Mouse (Mus musculus) embryonic facial prominence, embryonic 15.5 days (tissue): ENCODE data around the gene Trim61. TPM values are rescaled to one million over a fixed set of nuclear protein-coding genes. Genes with fewer than 3 reads are reported as not detected.

ENCODE experiments used
- ATAC-seq: fragments of 200-750 bp; cut with Nextera tagmentation; 2 replicates; pipeline ENCODE4 v1.8.0; 2017; ENCODE audit warnings: low read depth, moderate TSS enrichment; ENCODE audit not compliant: insufficient number of reproducible peaks, low FRiP score, low TSS enrichment
- H3K27ac ChIP-seq: fragments of 300-500 bp; sonication (generic); replicated peaks from 2 replicates; pipeline ENCODE4 v1.5.1; 2015; ENCODE audit warnings: mild to moderate bottlenecking, inconsistent platforms
- H3K27me3 ChIP-seq: fragments of 300-500 bp; sonication (generic); 2 replicates; pipeline ENCODE4 v1.6.1; 2015; ENCODE audit warnings: inconsistent platforms
- H3K36me3 ChIP-seq: fragments of 300-500 bp; sonication (generic); 2 replicates; pipeline ENCODE4 v1.6.1; 2015; ENCODE audit warnings: mild to moderate bottlenecking, inconsistent platforms
- H3K4me1 ChIP-seq: fragments of 300-500 bp; sonication (generic); 2 replicates; pipeline ENCODE4 v1.6.1; 2015; ENCODE audit warnings: inconsistent platforms
- H3K4me2 ChIP-seq: fragments of 300-500 bp; sonication (generic); replicated peaks from 2 replicates; pipeline ENCODE4 v1.6.1; 2015; ENCODE audit warnings: mild to moderate bottlenecking, inconsistent platforms
- H3K4me3 ChIP-seq: fragments of 300-500 bp; sonication (generic); replicated peaks from 2 replicates; pipeline ENCODE4 v1.5.1; 2015; ENCODE audit warnings: mild to moderate bottlenecking, inconsistent platforms
- H3K9ac ChIP-seq: fragments of 300-500 bp; sonication (generic); 2 replicates; pipeline ENCODE4 v1.6.1; 2015; ENCODE audit warnings: inconsistent platforms
- H3K9me3 ChIP-seq: fragments of 300-500 bp; sonication (generic); replicated peaks from 2 replicates; pipeline ENCODE4 v1.6.1; 2016; ENCODE audit warnings: inconsistent platforms
- WGBS: fragments of 180-500 bp; shearing (Covaris S2); methylation state at CpG from one replicate; pipeline ENCODE4 v1.1.7; 2015; 5-methylcytosine and 5-hydroxymethylcytosine counted together
- polyA plus RNA-seq: library from polyadenylated mRNA; unstranded; fragments of >200 nt; fragmentation: Nextera tagmentation; extraction: Ambion mirVana; gene quantifications from 2 replicates; pipeline ENCODE4 v1.2.1, GENCODE M21; 2015

Gene Trim61
- polyA plus RNA-seq, result 0.15 and 0.54 TPM in 2 replicates

DNA sequence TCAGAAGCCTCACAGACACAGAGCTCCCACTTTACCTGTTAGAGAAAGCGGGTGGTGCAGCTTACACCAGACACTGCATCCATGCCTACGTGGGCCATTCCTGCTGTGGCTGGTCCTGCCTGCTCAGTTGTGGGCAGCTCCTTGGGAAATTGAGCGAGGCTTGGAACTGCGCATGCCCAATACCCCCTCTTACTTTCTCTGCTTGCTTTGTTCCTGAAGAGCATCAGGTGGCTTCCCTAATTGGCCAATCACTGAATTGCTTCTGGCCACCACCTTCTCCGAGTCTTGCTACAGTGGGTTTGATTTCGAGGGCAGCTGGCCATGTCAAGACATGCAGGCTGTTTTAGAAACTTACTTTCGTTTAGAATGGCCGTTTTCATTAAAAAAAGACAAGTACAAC is at the start of gene Trim61, which contains the start of gene Trim60:
Trim61 (minus strand) TSS at position 101 of the 400 bp plus-strand sequence.
Trim60 (minus strand) TSS at position 162 of the 400 bp plus-strand sequence.
- 81% methylated on average over 8 of the region's 8 CpGs for WGBS
- no peak within 1 kb of the TSS for H3K4me3 ChIP-seq
- H3K36me3 ChIP-seq, result no peaks in the 10 kb centered on the region
- no peaks in the 10 kb centered on the region for H3K9me3 ChIP-seq
- no peak within 1 kb of the TSS for H3K9ac ChIP-seq
- no peaks in the 10 kb centered on the region for H3K27me3 ChIP-seq
- ATAC-seq, result no peak
- no peak within 1 kb of the TSS for H3K27ac ChIP-seq
- no peaks in the 10 kb centered on the region for H3K4me1 ChIP-seq
- H3K4me2 ChIP-seq, result no peak within 1 kb of the TSS

DNA sequence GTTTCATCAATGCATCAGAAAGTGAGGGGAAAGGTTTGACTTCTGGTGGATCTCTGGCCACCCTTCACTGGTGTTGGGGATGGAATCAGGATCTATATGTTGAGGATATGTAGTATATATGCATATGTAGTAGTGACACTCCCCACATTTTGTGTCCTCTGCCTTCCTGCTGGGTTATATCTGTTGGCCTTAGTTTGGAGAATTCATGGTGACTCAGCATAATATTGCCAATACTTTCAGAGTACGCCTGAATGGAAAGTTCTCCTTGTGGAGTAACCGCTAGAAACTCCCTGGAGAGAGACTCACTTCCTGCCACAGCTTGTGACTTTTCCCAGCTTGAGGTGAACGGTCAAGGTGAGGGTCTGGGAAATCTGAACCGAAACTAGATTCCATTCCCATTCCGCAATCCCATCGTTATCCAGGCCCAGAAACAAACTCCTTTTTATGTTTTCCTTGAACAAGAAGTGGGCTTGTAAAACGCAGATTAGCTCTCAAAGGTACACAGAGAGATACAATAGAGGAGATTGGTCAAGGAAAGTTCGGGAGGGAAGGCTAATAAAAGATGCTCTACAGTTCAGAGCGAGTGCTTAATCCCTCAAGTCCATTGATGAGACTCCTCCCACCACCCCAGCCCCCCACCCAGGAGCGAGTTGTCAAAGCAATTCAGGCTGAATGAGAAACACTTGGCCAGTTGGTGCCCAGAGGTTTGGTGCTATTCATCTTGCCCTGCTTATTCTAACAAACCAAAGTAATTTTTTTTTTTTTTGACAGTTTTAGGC is 49.6 kb upstream of the Trim61 start:
- H3K27me3 ChIP-seq, result no peaks in the 10 kb centered on the region
- no peak overlapping the region for H3K9ac ChIP-seq
- H3K9me3 ChIP-seq, result no peaks in the 10 kb centered on the region
- ATAC-seq, result no peak
- no peak overlapping the region for H3K4me3 ChIP-seq
- no peaks in the 10 kb centered on the region for H3K4me1 ChIP-seq
- no peak overlapping the region for H3K27ac ChIP-seq
- WGBS, result 48% methylated on average over 10 of the region's 10 CpGs
- H3K36me3 ChIP-seq, result no peaks in the 10 kb centered on the region
- H3K4me2 ChIP-seq, result no peak overlapping the region

DNA sequence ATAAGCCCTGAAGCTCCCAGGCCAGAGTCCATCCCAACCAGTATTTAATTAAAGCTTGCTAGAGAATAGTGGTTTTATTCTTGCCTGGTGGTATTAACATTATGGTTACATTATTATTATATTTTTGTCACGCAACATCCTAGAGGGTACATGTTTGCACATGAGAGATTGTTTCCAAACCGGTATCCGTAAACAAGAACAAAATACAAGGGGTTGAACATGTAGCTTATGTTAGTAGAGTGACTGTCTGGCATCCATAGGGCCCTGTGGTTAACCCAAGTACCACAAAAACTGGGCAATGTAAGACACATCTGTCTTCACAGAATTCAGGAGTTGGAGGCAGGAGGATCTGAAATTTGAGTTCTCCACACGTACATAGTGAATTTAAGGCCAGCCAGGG is 48.7 kb upstream of the Trim61 start:
- 75% methylated on average over 4 of the region's 4 CpGs for WGBS

DNA sequence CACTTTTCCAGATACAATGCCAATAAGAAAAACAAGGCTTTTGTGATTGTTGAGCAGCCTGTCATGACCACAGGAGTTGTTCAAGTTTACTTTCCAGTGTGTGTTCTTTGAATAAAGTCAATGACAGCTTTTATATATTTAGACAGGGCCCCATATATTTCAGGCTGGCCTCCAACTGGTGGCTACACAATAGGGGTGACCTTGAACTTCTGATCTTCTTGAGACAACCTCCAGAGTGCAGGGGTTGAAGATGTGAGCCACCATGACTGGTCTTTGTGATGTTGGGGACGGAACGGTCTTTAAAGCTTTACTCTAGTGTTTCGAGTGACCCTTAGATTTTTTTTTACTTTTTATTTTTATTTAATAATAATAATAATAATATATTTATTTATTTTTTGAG is 47.3 kb upstream of the Trim61 start:
- H3K4me3 ChIP-seq, result no peak overlapping the region
- H3K4me2 ChIP-seq, result no peak overlapping the region
- H3K27me3 ChIP-seq, result no peaks in the 10 kb centered on the region
- 95% methylated on average over 3 of the region's 3 CpGs for WGBS
- no peaks in the 10 kb centered on the region for H3K4me1 ChIP-seq
- no peaks in the 10 kb centered on the region for H3K36me3 ChIP-seq
- no peak for ATAC-seq
- H3K27ac ChIP-seq, result no peak overlapping the region
- no peaks in the 10 kb centered on the region for H3K9me3 ChIP-seq
- no peak overlapping the region for H3K9ac ChIP-seq

More for the DNA sequence above, 48.7 kb upstream of the Trim61 start:
- no peak overlapping the region for H3K27ac ChIP-seq
- ATAC-seq, result no peak
- no peaks in the 10 kb centered on the region for H3K9me3 ChIP-seq
- no peaks in the 10 kb centered on the region for H3K36me3 ChIP-seq
- H3K4me3 ChIP-seq, result no peak overlapping the region
- no peaks in the 10 kb centered on the region for H3K4me1 ChIP-seq
- H3K9ac ChIP-seq, result no peak overlapping the region
- H3K27me3 ChIP-seq, result no peaks in the 10 kb centered on the region
- no peak overlapping the region for H3K4me2 ChIP-seq

DNA sequence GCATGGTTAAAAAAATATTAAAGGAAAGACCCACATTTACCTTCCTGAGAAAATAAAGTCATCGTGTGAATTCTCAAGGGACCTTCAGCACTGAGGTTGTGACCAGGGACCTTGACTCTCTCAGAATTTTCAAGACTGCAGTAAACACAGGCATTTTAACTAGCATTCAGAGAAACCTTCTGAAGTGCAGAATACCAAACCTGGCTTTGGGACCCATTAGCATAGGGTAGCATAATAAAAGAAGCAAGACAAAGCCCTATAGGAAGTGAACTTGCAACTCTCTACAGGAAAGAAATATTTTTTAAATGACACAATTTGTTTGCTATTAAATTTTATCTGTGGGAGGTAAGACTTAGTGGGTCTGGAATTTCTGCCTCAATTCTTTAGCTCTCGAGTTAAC is 45.7 kb upstream of the Trim61 start:
- H3K36me3 ChIP-seq, result no peaks in the 10 kb centered on the region
- H3K27me3 ChIP-seq, result no peaks in the 10 kb centered on the region
- H3K4me3 ChIP-seq, result no peak overlapping the region
- no peaks in the 10 kb centered on the region for H3K4me1 ChIP-seq
- H3K9ac ChIP-seq, result no peak overlapping the region
- WGBS, result 46% methylated on average over 2 of the region's 2 CpGs
- no peak overlapping the region for H3K27ac ChIP-seq
- ATAC-seq, result no peak
- no peak overlapping the region for H3K4me2 ChIP-seq
- no peaks in the 10 kb centered on the region for H3K9me3 ChIP-seq

DNA sequence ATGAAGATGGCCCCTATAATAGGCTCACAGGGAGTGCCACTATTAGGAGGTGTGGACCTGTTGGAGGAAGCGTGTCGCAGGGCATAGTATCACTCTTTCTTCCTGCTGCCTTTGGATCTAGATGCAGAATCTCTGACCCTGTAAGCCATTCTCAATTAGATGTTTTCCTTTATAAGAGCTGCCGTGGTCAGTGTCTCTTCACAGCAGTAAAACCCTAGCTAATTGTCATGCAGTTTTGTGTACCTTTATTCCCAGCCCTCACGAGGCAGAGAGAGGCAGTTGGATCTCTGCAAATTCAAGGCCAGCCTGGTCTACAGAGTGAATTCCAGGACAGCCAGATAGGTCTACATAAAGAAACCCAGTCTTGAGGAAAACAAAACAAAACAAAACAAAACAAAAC is 43.9 kb upstream of the Trim61 start:
- no peaks in the 10 kb centered on the region for H3K27me3 ChIP-seq
- no peak overlapping the region for H3K4me3 ChIP-seq
- H3K4me2 ChIP-seq, result no peak overlapping the region
- H3K9me3 ChIP-seq, result no peaks in the 10 kb centered on the region
- no peak for ATAC-seq
- H3K27ac ChIP-seq, result no peak overlapping the region
- no peaks in the 10 kb centered on the region for H3K36me3 ChIP-seq
- no peaks in the 10 kb centered on the region for H3K4me1 ChIP-seq
- H3K9ac ChIP-seq, result no peak overlapping the region
- 79% methylated on average over 4 of the region's 4 CpGs for WGBS

DNA sequence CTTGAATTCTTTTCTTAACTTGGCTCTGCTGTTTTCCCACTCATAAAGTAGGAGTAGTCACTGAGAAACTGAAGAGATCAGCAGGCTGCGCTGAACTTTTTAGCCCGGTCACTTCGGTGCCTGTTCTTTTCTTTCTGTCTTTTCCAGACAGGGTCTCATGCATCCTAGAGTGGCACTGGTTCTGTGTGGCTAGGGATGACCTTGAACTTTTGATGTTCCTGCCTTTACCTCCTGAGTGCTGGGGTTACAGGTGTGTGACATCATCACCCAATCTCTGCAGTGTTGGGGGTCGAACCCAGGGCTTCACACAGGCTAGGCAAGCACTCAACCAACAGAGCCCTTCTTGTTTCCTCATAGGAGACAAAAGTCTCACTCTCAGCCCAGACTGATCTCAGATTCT is 38.4 kb upstream of the Trim61 start:
- no peak for ATAC-seq
- no peak overlapping the region for H3K27ac ChIP-seq
- WGBS, result 92% methylated on average over 4 of the region's 4 CpGs

DNA sequence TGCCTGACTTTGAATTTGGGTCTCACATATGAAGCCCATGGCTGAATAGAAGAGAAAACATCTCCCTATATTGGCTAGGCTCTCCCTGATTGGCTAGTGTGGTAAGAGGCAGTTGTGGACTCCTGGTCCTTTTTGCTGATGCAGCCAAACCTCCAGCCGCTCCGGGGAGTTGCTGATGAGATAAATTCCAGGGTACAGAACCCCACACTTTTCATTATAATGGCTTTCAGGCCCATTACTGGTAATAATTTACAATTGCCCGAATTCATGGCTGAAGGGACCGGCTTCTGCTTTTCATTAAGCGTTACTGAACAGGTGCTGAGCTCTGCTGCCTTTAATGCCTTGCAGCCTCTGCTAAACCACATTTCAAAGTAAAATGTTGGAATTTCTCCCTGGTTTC is 35.6 kb upstream of the Trim61 start:
- H3K4me1 ChIP-seq, result no peaks in the 10 kb centered on the region; the same call in 1 of the 2 replicates
- no peak overlapping the region for H3K4me2 ChIP-seq
- no peaks in the 10 kb centered on the region for H3K36me3 ChIP-seq
- H3K4me3 ChIP-seq, result no peak overlapping the region
- ATAC-seq, result no peak
- no peaks in the 10 kb centered on the region for H3K27me3 ChIP-seq
- no peak overlapping the region for H3K27ac ChIP-seq
- H3K9ac ChIP-seq, result no peak overlapping the region
- 30% methylated on average over 5 of the region's 5 CpGs for WGBS
- H3K9me3 ChIP-seq, result no peaks in the 10 kb centered on the region

More for the DNA sequence above, 38.4 kb upstream of the Trim61 start:
- Histone ChIP-seq H3K4me1 (no peaks in the 10 kb centered on the region; the same call in 1 of the 2 replicates), H3K4me2 (no peak overlapping the region), H3K4me3 (no peak overlapping the region), H3K36me3 (no peaks in the 10 kb centered on the region), H3K27me3 (no peaks in the 10 kb centered on the region), H3K9me3 (no peaks in the 10 kb centered on the region), H3K9ac (no peak overlapping the region)

DNA sequence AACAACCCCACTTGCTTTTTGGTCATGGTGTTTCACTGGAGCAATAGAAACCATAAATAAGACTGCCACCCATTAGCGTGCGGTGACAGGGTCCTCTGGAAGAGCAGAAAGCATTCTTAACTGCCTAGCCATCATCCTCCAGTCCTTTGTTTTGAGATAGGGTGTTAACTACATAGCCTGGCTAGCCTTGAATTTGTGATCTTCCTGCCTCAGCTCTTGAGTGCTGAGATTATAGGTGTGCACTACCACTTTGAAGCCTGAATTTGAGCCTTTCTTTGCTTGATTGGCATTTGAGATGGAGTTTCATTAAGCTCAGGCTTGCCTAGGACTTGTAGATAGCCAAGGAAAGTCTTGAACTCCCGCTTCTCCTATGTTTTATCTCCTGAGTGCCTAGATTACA is 35.2 kb upstream of the Trim61 start:
- Histone ChIP-seq H3K4me2 (no peak overlapping the region), H3K27ac (no peak overlapping the region), H3K9me3 (no peaks in the 10 kb centered on the region), H3K36me3 (no peaks in the 10 kb centered on the region), H3K4me3 (no peak overlapping the region), H3K4me1 (no peaks in the 10 kb centered on the region; the same call in 1 of the 2 replicates), H3K27me3 (no peaks in the 10 kb centered on the region), H3K9ac (no peak overlapping the region)
- 78% methylated on average over 3 of the region's 3 CpGs for WGBS
- ATAC-seq, result no peak

DNA sequence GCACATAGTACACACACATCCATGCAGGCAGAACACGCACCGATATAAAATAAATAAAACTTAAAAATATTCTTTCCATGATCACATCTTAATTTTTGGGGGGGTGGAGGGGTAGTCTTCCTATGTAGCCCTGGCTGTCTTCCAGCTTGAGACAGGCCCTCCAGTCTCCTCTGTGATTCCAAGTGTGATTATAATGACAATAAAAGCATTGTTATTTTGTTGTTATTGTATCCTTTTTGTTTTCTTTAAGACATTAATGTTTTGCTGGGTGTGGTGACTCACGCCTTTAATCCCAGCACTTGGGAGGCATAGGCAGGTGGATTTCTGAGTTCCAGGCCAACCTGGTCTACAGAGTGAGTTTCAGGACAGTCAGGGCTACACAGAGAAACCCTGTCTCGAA is 29.5 kb upstream of the Trim61 start:
- 79% methylated on average over 4 of the region's 4 CpGs for WGBS
- Histone ChIP-seq H3K9ac (no peak overlapping the region), H3K4me1 (no peaks in the 10 kb centered on the region), H3K4me2 (no peak overlapping the region), H3K27ac (no peak overlapping the region), H3K9me3 (no peaks in the 10 kb centered on the region), H3K4me3 (no peak overlapping the region), H3K27me3 (no peaks in the 10 kb centered on the region), H3K36me3 (no peaks in the 10 kb centered on the region)
- ATAC-seq, result no peak

DNA sequence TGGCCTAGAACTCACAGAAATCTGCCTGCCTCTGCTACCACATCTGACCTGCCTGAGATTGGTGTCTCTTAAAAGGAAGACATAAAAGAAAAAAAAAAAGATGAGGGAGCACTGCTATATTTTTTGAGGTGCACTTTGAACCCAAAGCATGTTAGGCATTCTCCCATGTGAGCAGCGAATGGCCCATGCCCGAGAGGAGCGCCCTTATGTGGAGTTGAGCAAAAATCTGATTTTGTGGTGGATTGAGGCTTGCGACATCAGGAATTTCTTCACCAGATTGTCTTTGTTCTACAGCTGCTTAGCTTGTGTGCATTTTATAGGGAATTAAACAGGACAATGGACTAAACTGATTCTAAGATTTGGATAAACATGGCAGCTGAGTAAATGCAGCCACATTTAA is 28.9 kb upstream of the Trim61 start:
- no peak overlapping the region for H3K4me2 ChIP-seq
- H3K36me3 ChIP-seq, result no peaks in the 10 kb centered on the region
- H3K27me3 ChIP-seq, result no peaks in the 10 kb centered on the region
- ATAC-seq, result no peak
- H3K4me3 ChIP-seq, result no peak overlapping the region
- H3K9ac ChIP-seq, result no peak overlapping the region
- H3K9me3 ChIP-seq, result no peaks in the 10 kb centered on the region
- WGBS, result 86% methylated on average over 4 of the region's 4 CpGs
- no peak overlapping the region for H3K27ac ChIP-seq
- H3K4me1 ChIP-seq, result no peaks in the 10 kb centered on the region

DNA sequence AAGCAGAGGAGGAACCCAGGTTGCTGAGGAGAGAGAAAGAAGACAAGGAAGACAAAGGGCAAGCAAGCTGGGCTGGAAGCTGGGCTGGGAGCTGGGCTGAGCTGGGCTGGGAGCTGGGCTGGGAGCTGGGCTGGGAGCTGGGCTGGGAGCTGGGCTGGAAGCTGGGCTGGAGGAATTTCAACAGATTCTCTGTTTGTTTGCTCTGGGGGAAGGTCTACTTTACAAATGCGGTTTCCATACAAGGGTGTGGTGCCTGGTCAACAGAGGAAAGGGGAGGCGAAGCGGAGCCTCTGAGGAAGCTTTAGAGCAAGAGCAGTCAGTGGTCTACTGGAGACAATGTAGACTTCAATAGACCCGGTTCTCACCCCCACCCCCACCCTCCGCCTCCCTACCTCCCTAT is 28.2 kb upstream of the Trim61 start:
- Histone ChIP-seq H3K4me3 (no peak overlapping the region), H3K9ac (no peak overlapping the region), H3K4me1 (no peaks in the 10 kb centered on the region), H3K27ac (no peak overlapping the region), H3K36me3 (no peaks in the 10 kb centered on the region), H3K9me3 (no peaks in the 10 kb centered on the region), H3K4me2 (no peak overlapping the region), H3K27me3 (no peaks in the 10 kb centered on the region)
- WGBS, result 49% methylated on average over 5 of the region's 5 CpGs
- ATAC-seq, result no peak
